ENCODE assay signal across 7 mouse cellular contexts in genomic region chr10:7391561-7391934, GRCm38 (mm10).
DNase-seq lines count a peak whose midpoint lies in the region; ATAC-seq and TF ChIP-seq lines count a peak whose summit lies in the region.

No protein-coding gene starts in this region.

- TF ChIP-seq CTCF in embryonic fibroblast, embryonic 13.5 days (IDR thresholded peaks at IDR 0.05; ENCODE audit: borderline replicate concordance, insufficient read depth, low read length), result no peak

- peaks cover 49% of the 10 kb centered on the region for H3K27me3 ChIP-seq in midbrain, embryonic 12.5 days

- H3K9me3 ChIP-seq in midbrain, embryonic 12.5 days, result no peaks in the 10 kb centered on the region

- H3K4me2 ChIP-seq in midbrain, embryonic 12.5 days (replicated peaks), result peak overlapping the region; percentile 99

- peak; percentile 58 for DNase-seq in retina, postnatal 1 day
- DNase-seq in retina, embryonic 14.5 days (ENCODE audit: low spot score), result no peak
- DNase-seq in induced T-regulatory cell, adult 2 months (ENCODE audit: low read depth), result peak; percentile 26
- no peak for DNase-seq in gastrocnemius, postnatal 4 days (ENCODE audit: low spot score in 2 of 2)
- no peak for DNase-seq in frontal cortex, postnatal 10 days (ENCODE audit: low spot score in 2 of 2)

- no peak overlapping the region for H3K27ac ChIP-seq in embryonic fibroblast, embryonic 13.5 days (ENCODE audit: insufficient read depth, low read length)
- no peak overlapping the region for H3K27ac ChIP-seq in midbrain, embryonic 12.5 days (replicated peaks)

- H3K36me3 ChIP-seq in midbrain, embryonic 12.5 days, result no peaks in the 10 kb centered on the region

- TF ChIP-seq POLR2A in embryonic fibroblast, embryonic 13.5 days (IDR thresholded peaks at IDR 0.05; ENCODE audit: low read depth, low read length), result no peak

- H3K9ac ChIP-seq in midbrain, embryonic 12.5 days (replicated peaks), result peak overlapping the region; percentile 55

- ATAC-seq in midbrain, embryonic 12.5 days (ENCODE audit: low FRiP score, low read depth), result peak; percentile 28; the same call in 1 of the 2 replicates

- H3K4me1 ChIP-seq in embryonic fibroblast, embryonic 13.5 days (ENCODE audit: control insufficient read depth, insufficient read depth, low read length), result no peaks in the 10 kb centered on the region
- H3K4me1 ChIP-seq in midbrain, embryonic 12.5 days, result peaks cover 24% of the 10 kb centered on the region

- whole genome bisulfite sequencing in midbrain, embryonic 12.5 days, result 0% methylated on average over 20 of the region's 20 CpGs

- peak overlapping the region; percentile 60 for H3K4me3 ChIP-seq in embryonic fibroblast, embryonic 13.5 days (ENCODE audit: insufficient read depth, low read length)
- H3K4me3 ChIP-seq in midbrain, embryonic 12.5 days, result peak overlapping the region; percentile 58

Comparison
In these comparisons a context has a peak if more than half of its experiments do, and no peak if none do; other contexts are left out.
1. DNase-seq: peak in retina, postnatal 1 day (single experiment) and induced T-regulatory cell, adult 2 months (single experiment); none in retina, embryonic 14.5 days (single experiment), gastrocnemius, postnatal 4 days (0 of 2) and frontal cortex, postnatal 10 days (0 of 2).